Mouse (Mus musculus): ENCODE data around the gene Cebpe. TPM values are rescaled to one million over a fixed set of nuclear protein-coding genes. Genes with fewer than 3 reads are reported as not detected.

Gene Cebpe
- polyA plus RNA-seq, 1 experiment from 2014 or later = not detected

DNA sequence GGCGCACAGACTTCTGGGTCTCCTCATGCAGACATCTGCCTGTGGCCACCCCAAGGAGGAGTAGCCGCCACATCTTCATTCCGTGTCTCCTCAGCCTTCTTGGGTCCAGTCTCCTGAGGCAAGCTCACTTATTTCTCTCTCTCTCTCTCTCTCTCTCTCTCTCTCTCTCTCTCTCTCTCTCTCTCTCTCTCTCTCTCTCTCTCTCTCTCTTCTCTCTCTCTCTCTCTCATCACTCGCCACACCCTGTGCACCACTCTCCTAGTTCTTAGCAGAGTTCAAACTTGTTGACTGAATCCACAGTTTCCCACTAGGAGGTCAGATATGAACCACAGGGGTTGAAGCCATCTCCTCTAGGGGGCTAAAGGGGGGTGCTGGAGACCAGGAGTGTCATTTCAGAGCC is 13.2 kb downstream of the Cebpe start, which contains the start of gene Gm29776:
Gene Gm29776, minus strand, starts transcription at position 101 of the 400 bp plus-strand sequence.
- TF ChIP-seq CTCF (IDR thresholded peaks at IDR 0.05; ENCODE audit: low read depth) = no peak
- H3K36me3 ChIP-seq (ENCODE audit: insufficient read depth) = 0 out of 2 replicates have a peak, but pooled peaks cover 3% of the 10 kb centered on the region
- H3K4me3 ChIP-seq (ENCODE audit: low read depth, low read length) = no peak within 1 kb of the TSS
- no peak for ATAC-seq (ENCODE audit: insufficient read depth)
- H3K4me2 ChIP-seq = no peak within 1 kb of the TSS
- H3K4me1 ChIP-seq (ENCODE audit: insufficient read depth) = no peaks in the 10 kb centered on the region
- no peak for DNase-seq
- no peak within 1 kb of the TSS for H3K9ac ChIP-seq
- no peak within 1 kb of the TSS for H3K27ac ChIP-seq (ENCODE audit: low read depth)
- WGBS = 56% methylated on average over 4 of the region's 4 CpGs
- no peaks in the 10 kb centered on the region for H3K27me3 ChIP-seq (ENCODE audit: insufficient read depth, low read length)
- H3K9me3 ChIP-seq (ENCODE audit: low read depth, low read length) = no peaks in the 10 kb centered on the region

DNA sequence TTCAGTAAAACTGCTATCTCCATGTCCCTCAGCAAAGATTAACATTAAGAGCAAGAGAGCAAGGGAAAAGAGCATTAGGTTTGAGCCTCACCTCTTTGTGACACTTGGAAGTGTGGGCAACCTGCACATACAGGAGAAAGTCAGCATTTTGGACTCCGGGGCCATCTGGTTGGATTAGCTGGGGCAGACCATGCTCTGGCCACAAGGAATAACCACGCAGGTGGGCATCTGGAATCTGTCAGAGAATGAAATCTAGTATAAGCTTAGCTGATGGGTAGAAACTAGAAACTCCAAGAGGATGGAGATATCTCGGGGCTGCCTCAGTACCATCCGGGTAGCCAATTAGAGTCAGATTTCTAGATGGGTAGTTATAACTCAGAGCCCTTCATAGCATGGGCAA is 15.2 kb downstream of the Cebpe start:
- Histone ChIP-seq H3K9me3 (ENCODE audit: low read depth, low read length) (no peaks in the 10 kb centered on the region), H3K36me3 (ENCODE audit: insufficient read depth) (peaks cover 13% of the 10 kb centered on the region), H3K4me1 (ENCODE audit: insufficient read depth) (no peaks in the 10 kb centered on the region), H3K9ac (no peak overlapping the region), H3K27ac (ENCODE audit: low read depth) (no peak overlapping the region), H3K4me2 (no peak overlapping the region), H3K27me3 (ENCODE audit: insufficient read depth, low read length) (no peaks in the 10 kb centered on the region), H3K4me3 (ENCODE audit: low read depth, low read length) (no peak overlapping the region)
- DNase-seq (no peak), ATAC-seq (ENCODE audit: insufficient read depth) (no peak)
- TF ChIP-seq CTCF (IDR thresholded peaks at IDR 0.05; ENCODE audit: low read depth) = no peak
- WGBS = 83% methylated on average over 4 of the region's 4 CpGs

DNA sequence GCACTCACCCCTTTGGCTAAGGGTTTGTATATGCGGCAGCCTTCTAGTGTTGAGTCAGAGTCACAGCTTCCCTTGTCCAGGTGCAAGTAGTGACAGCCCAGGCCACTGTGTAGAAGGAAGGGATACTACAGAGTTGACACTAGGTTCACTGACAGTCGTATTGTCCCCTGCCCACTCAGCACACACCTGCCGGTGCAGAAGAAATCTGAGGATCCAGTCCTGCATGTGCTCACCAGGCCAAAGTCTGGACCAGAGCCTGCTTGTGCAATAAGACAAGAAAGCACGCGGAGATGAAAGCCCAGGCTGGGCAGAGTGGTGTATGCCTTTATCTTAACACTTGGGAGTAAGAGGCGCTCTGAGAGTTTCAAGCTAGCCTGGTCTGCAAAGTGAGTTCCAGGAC is 16.9 kb downstream of the Cebpe start:
- ATAC-seq (ENCODE audit: insufficient read depth) = no peak
- no peak overlapping the region for H3K9ac ChIP-seq
- no peaks in the 10 kb centered on the region for H3K9me3 ChIP-seq (ENCODE audit: low read depth, low read length)
- no peak overlapping the region for H3K4me3 ChIP-seq (ENCODE audit: low read depth, low read length)
- WGBS = 59% methylated on average over 6 of the region's 6 CpGs
- H3K36me3 ChIP-seq (ENCODE audit: insufficient read depth) = peaks cover 24% of the 10 kb centered on the region
- no peak for DNase-seq
- H3K4me1 ChIP-seq (ENCODE audit: insufficient read depth) = no peaks in the 10 kb centered on the region
- H3K27ac ChIP-seq (ENCODE audit: low read depth) = no peak overlapping the region
- no peaks in the 10 kb centered on the region for H3K27me3 ChIP-seq (ENCODE audit: insufficient read depth, low read length)
- H3K4me2 ChIP-seq = no peak overlapping the region
- TF ChIP-seq CTCF (IDR thresholded peaks at IDR 0.05; ENCODE audit: low read depth) = no peak

DNA sequence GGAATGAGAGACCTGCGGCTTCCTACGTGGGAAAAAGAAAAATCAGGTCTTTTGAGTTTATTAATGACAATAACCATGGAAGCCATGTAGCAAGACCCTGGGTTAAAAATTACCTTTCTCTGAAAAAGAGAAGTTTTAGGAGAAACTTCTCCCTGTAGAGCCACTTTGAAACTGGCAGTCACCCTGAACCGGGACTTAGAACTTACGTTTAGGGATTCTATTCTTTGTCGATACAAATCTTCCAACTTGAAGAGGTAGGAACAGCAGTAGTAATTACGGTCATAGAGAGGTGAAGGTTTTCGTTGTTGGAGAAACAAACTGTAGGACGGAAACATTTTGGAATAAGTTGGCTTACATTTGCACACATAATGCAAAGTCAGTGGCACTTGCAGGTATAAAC is 24.7 kb downstream of the Cebpe start:
- DNase-seq = peak; percentile 34
- no peak for ATAC-seq (ENCODE audit: insufficient read depth)
- WGBS = 3% methylated on average over 8 of the region's 8 CpGs

DNA sequence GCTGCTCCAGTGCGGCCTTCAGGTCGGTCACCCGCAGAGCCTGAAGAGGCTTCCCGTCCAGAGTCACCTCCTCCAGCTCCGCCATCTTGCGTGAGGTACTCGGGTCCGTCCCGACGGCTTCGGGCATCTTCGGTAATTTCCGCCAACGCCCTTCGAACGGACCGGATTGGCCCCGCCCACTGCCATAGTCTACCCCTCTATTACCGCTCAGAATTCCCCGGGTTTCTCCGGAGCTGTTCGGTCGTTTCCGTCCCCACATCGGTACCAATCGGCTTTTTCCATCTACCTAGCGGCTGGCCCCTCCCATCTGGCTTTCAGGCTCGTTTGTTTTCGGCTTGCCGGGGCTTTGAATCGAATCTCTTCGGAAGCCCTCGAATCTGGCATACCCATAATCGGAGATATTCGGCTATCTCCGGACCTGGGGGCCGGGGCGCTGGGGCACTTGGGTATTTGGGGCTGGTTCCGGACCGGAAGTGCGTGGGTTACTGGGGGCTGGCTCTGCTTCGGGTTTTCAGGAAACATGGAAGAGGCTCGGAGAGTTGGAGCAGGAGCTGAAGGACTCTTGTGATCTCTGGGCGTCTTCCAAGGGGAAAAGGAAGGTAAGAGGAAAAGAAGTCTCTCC is 25.3 kb downstream of the Cebpe start, which contains the start of gene Acin1:
Gene Acin1, minus strand, starts transcription at position 410 of the 622 bp plus-strand sequence.
- peak within 1 kb of the TSS; percentile 93 for H3K9ac ChIP-seq
- peak; percentile 100 for DNase-seq
- ATAC-seq (ENCODE audit: insufficient read depth) = peak; percentile 97
- H3K36me3 ChIP-seq (ENCODE audit: insufficient read depth) = peaks cover 44% of the 10 kb centered on the region
- no peaks in the 10 kb centered on the region for H3K4me1 ChIP-seq (ENCODE audit: insufficient read depth)
- peak within 1 kb of the TSS; percentile 78 for H3K4me2 ChIP-seq
- no peaks in the 10 kb centered on the region for H3K9me3 ChIP-seq (ENCODE audit: low read depth, low read length)
- no peak for TF ChIP-seq CTCF (IDR thresholded peaks at IDR 0.05; ENCODE audit: low read depth)
- no peaks in the 10 kb centered on the region for H3K27me3 ChIP-seq (ENCODE audit: insufficient read depth, low read length)
- WGBS = under 1% methylated on average over 44 of the region's 44 CpGs
- H3K27ac ChIP-seq (ENCODE audit: low read depth) = peak within 1 kb of the TSS; percentile 96
- H3K4me3 ChIP-seq (ENCODE audit: low read depth, low read length) = peak within 1 kb of the TSS; percentile 85

More for the DNA sequence above, 24.7 kb downstream of the Cebpe start:
- TF ChIP-seq CTCF (IDR thresholded peaks at IDR 0.05; ENCODE audit: low read depth) = no peak
- peak overlapping the region; percentile 51; the same call in 1 of the 2 replicates for H3K27ac ChIP-seq (ENCODE audit: low read depth)
- peak overlapping the region; percentile 85 for H3K4me3 ChIP-seq (ENCODE audit: low read depth, low read length)
- no peaks in the 10 kb centered on the region for H3K27me3 ChIP-seq (ENCODE audit: insufficient read depth, low read length)
- H3K36me3 ChIP-seq (ENCODE audit: insufficient read depth) = peaks cover 41% of the 10 kb centered on the region
- peak overlapping the region; percentile 93 for H3K9ac ChIP-seq
- no peaks in the 10 kb centered on the region for H3K4me1 ChIP-seq (ENCODE audit: insufficient read depth)
- H3K9me3 ChIP-seq (ENCODE audit: low read depth, low read length) = no peaks in the 10 kb centered on the region
- H3K4me2 ChIP-seq = peak overlapping the region; percentile 78

DNA sequence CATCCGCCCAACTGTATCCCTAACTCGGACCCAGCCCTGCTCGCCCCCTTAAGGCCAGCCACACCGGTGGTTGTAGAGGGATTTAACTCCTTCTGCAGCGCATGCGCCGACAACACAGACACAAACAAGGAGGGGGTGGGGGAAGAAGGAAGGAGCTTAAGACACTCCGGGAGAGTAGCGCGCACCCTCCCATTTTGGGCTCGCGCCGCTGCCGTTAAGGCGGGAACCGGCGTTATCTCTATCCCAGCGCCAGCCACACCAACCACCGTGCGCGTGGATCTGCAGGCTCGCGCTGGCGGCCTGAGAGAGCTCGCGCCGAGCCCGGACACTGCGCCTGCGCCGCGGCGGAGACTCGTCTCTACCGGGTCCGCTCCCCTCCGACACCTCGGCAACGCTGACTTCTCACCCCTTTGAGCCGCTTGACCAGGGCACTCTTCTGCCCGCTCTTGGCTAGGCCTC is 25.9 kb downstream of the Cebpe start, which contains the start of gene 1700123O20Rik:
Gene 1700123O20Rik, plus strand, starts transcription at position 154 of the 459 bp plus-strand sequence.
- peak within 1 kb of the TSS; percentile 93 for H3K9ac ChIP-seq
- DNase-seq = peak; percentile 87
- ATAC-seq (ENCODE audit: insufficient read depth) = peak; percentile 83
- H3K27me3 ChIP-seq (ENCODE audit: insufficient read depth, low read length) = no peaks in the 10 kb centered on the region
- TF ChIP-seq CTCF (IDR thresholded peaks at IDR 0.05; ENCODE audit: low read depth) = peak; percentile 61
- H3K4me2 ChIP-seq = peak within 1 kb of the TSS; percentile 78
- H3K4me3 ChIP-seq (ENCODE audit: low read depth, low read length) = peak within 1 kb of the TSS; percentile 85
- no peaks in the 10 kb centered on the region for H3K9me3 ChIP-seq (ENCODE audit: low read depth, low read length)
- peak within 1 kb of the TSS; percentile 96 for H3K27ac ChIP-seq (ENCODE audit: low read depth)
- no peaks in the 10 kb centered on the region for H3K4me1 ChIP-seq (ENCODE audit: insufficient read depth)
- under 1% methylated on average over 41 of the region's 41 CpGs for WGBS
- H3K36me3 ChIP-seq (ENCODE audit: insufficient read depth) = peaks cover 46% of the 10 kb centered on the region

DNA sequence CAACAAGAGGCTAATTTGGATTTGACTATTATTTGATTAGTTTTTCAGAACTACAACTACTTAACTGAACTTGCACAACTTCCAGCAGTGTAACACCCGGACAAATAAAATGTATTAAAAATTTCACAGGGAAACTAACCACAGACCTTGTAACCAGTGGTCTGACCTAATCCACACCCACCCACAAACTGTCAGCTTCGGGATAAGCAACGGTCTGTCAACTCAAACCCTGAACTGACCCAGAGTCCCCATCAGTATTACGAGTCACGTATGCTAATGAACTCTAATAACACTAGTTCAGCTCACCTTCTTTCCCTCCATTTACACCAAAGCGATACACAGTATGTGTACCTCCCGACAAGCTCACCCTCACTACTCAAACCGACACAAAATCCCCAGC is 26.5 kb downstream of the Cebpe start:
- Histone ChIP-seq H3K9ac (peak overlapping the region; percentile 93), H3K4me3 (ENCODE audit: low read depth, low read length) (peak overlapping the region; percentile 85), H3K4me1 (ENCODE audit: insufficient read depth) (no peaks in the 10 kb centered on the region), H3K27ac (ENCODE audit: low read depth) (0 out of 2 replicates have a peak overlapping the region, but pooled peaks have one; percentile 13), H3K4me2 (peak overlapping the region; percentile 78), H3K9me3 (ENCODE audit: low read depth, low read length) (no peaks in the 10 kb centered on the region), H3K36me3 (ENCODE audit: insufficient read depth) (peaks cover 42% of the 10 kb centered on the region), H3K27me3 (ENCODE audit: insufficient read depth, low read length) (no peaks in the 10 kb centered on the region)
- DNase-seq (no peak), ATAC-seq (ENCODE audit: insufficient read depth) (no peak)
- 9% methylated on average over 8 of the region's 8 CpGs for WGBS
- no peak for TF ChIP-seq CTCF (IDR thresholded peaks at IDR 0.05; ENCODE audit: low read depth)
